Mouse (Mus musculus): ENCODE results near the gene Stac3. TPM values are rescaled to one million over a fixed set of nuclear protein-coding genes. Genes with fewer than 3 reads are reported as not detected.

The Stac3 gene
- polyA plus RNA-seq, 1 experiment from 2014 or later, result 1.5 TPM

GRCm38 (mm10) chr10:127557397-127557796 lies 55.9 kb downstream of the Stac3 start:
- no peak overlapping the region for H3K27ac ChIP-seq (replicated peaks)
- H3K36me3 ChIP-seq, result peaks cover 100% of the 10 kb centered on the region
- no peak for ATAC-seq (replicated peaks)
- H3K4me3 ChIP-seq, result no peak overlapping the region
- WGBS, result 89% methylated on average over 13 of the region's 13 CpGs
- no peaks in the 10 kb centered on the region for H3K9me3 ChIP-seq
- H3K9ac ChIP-seq (replicated peaks), result no peak overlapping the region
- H3K27me3 ChIP-seq, result no peaks in the 10 kb centered on the region
- no peaks in the 10 kb centered on the region for H3K4me1 ChIP-seq
- H3K4me2 ChIP-seq (replicated peaks), result no peak overlapping the region

Other genes with a start within 250 kb of the Stac3 start
- 76.4 and 80.6 TPM in 2 replicates for gene Kif5a, start 238.3 kb upstream of the Stac3 start, polyA plus RNA-seq (2015; fragmentation: Nextera tagmentation; extraction: Ambion mirVana)
- 320 and 321 TPM in 2 replicates for gene Dctn2, start 235.3 kb upstream of the Stac3 start, polyA plus RNA-seq (2015; fragmentation: Nextera tagmentation; extraction: Ambion mirVana)
- gene Mbd6, start 212.7 kb upstream of the Stac3 start, polyA plus RNA-seq (2015; fragmentation: Nextera tagmentation; extraction: Ambion mirVana), result 17.4 and 17.5 TPM in 2 replicates
- gene Mars, start 189.9 kb upstream of the Stac3 start, polyA plus RNA-seq (2015; fragmentation: Nextera tagmentation; extraction: Ambion mirVana), result 130 and 137 TPM in 2 replicates
- gene Arhgap9, start 179.7 kb upstream of the Stac3 start, polyA plus RNA-seq (2015; fragmentation: Nextera tagmentation; extraction: Ambion mirVana), result 0.62 and 1.1 TPM in 2 replicates
- gene Gli1, start 159.7 kb upstream of the Stac3 start, polyA plus RNA-seq (2015; fragmentation: Nextera tagmentation; extraction: Ambion mirVana), result 1.2 and 1.5 TPM in 2 replicates
- 0.04 TPM in 1 of 2 replicates, not detected in the other for gene Inhbe, start 147.3 kb upstream of the Stac3 start, polyA plus RNA-seq (2015; fragmentation: Nextera tagmentation; extraction: Ambion mirVana)
- not detected in 2 replicates for gene Inhbc, start 131.3 kb upstream of the Stac3 start, polyA plus RNA-seq (2015; fragmentation: Nextera tagmentation; extraction: Ambion mirVana)
- 39.2 and 43.6 TPM in 2 replicates for gene R3hdm2, start 121.4 kb upstream of the Stac3 start, polyA plus RNA-seq (2015; fragmentation: Nextera tagmentation; extraction: Ambion mirVana)
- 17.1 and 18.0 TPM in 2 replicates for gene Ndufa4l2, start 13.3 kb downstream of the Stac3 start, polyA plus RNA-seq (2015; fragmentation: Nextera tagmentation; extraction: Ambion mirVana)
- gene Shmt2, start 20.8 kb downstream of the Stac3 start, polyA plus RNA-seq (2015; fragmentation: Nextera tagmentation; extraction: Ambion mirVana), result 75.2 and 78.5 TPM in 2 replicates
- gene Nxph4, start 32.9 kb downstream of the Stac3 start, polyA plus RNA-seq (2015; fragmentation: Nextera tagmentation; extraction: Ambion mirVana), result 38.9 and 40.2 TPM in 2 replicates
- gene Lrp1, start 119.5 kb downstream of the Stac3 start, polyA plus RNA-seq (2015; fragmentation: Nextera tagmentation; extraction: Ambion mirVana), result 93.1 and 95.7 TPM in 2 replicates
- gene Stat6, start 141.3 kb downstream of the Stac3 start, polyA plus RNA-seq (2015; fragmentation: Nextera tagmentation; extraction: Ambion mirVana), result 3.4 and 3.7 TPM in 2 replicates
- gene Nemp1, start 165.2 kb downstream of the Stac3 start, polyA plus RNA-seq (2015; fragmentation: Nextera tagmentation; extraction: Ambion mirVana), result 4.8 and 5.8 TPM in 2 replicates
- gene Nab2, start 166.9 kb downstream of the Stac3 start, polyA plus RNA-seq (2015; fragmentation: Nextera tagmentation; extraction: Ambion mirVana), result 2.9 and 3.9 TPM in 2 replicates
- gene Myo1a, start 203.5 kb downstream of the Stac3 start, polyA plus RNA-seq (2015; fragmentation: Nextera tagmentation; extraction: Ambion mirVana), result 0.87 and 1.1 TPM in 2 replicates
- 4.5 and 6.6 TPM in 2 replicates for gene Tac2, start 222.8 kb downstream of the Stac3 start, polyA plus RNA-seq (2015; fragmentation: Nextera tagmentation; extraction: Ambion mirVana)
- 4.0 and 4.1 TPM in 2 replicates for gene Zbtb39, start 237.9 kb downstream of the Stac3 start, polyA plus RNA-seq (2015; fragmentation: Nextera tagmentation; extraction: Ambion mirVana)